Mouse (Mus musculus) right cerebral cortex, adult 18-20 months (tissue): ENCODE data around the gene Xylt2.
"Not testable (repeated sequence)": the region's sequence is repeated elsewhere in the genome, so short reads cannot be mapped to it uniquely, and the experiment has no call there.

Source experiments
- DNase-seq: peaks from one replicate; pipeline ENCODE4 v3.0.0; 2022; ENCODE audit warnings: mixed read lengths

The Xylt2 gene

DNA sequence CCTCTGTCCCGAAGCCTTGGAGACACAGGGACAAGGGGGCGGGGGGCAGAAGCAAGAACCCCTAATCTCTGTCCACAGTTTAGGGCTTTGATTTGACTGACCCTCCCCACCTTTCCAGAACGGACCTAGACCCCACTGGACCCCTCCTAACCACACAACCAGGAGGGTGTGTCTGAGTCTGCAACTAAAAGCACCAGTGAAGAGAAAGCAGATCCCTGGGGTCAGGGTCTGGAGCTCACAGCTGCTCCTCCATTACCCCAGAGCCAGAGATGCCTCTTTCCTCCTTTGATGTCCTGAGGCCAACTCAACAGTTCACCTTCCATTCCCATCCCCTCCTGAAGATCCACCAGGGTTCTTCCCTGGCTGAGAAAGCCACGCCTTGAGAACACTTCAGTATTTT, 1.0 kb downstream of the Xylt2 start:
- DNase-seq, result no peak

DNA sequence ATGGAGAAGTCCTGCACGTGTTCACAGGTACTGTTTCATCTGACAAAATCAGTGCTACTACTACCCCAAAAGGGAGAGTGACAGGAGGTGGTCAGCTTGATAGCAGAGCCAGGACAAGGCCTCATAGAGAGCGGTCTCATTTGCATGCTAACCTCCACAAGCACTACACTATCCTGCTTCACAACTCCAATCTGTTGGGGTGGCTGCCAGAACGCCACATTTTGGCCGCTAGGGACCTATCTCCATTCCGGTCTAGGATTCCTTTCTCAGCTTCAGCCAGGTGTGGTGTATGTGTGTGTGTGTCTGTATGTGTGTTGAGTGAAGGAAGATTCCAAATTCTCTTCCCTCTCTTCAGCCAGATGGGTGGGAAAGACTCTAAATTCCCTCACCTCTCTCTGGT, 1.9 kb downstream of the Xylt2 start:
- no peak for DNase-seq

- DNase-seq, result peak; percentile 43
Observed at GRCm38 (mm10) chr11:94674984-94675383, 2.3 kb downstream of the Xylt2 start.

GRCm38 (mm10) chr11:94665281-94665680, 12.0 kb downstream of the Xylt2 start:
- no peak for DNase-seq

DNA sequence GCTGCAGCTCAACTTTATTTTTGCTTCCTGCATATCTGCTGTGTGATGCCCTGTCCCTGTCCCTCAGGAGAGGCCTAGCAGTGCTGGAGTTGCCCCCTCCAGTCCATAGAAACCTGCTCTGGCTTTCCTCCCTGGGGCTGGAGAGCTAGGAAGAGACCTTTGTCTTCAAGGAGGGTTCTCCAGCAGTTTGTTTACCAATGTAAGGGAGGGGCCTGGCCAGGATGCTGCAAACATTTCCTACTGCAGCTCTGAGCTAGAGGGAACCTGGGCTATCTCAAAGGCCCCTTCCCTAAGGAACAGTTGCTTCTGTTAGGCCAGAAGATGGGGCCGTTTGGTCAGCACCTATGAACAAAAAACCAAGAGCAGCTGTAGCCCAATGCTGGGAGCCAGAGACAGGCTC, 16.0 kb downstream of the Xylt2 start:
- no peak for DNase-seq

- peak; percentile 88 for DNase-seq
Observed at GRCm38 (mm10) chr11:94653663-94654436, 23.5 kb downstream of the Xylt2 start, which contains the start of the genes Mrpl27 and Eme1. TSS of gene Mrpl27 (plus strand) at chr11:94653767. TSS of gene Eme1 (minus strand) at chr11:94653964.

GRCm38 (mm10) chr11:94652973-94653372, 24.3 kb downstream of the Xylt2 start:
- no peak for DNase-seq

DNA sequence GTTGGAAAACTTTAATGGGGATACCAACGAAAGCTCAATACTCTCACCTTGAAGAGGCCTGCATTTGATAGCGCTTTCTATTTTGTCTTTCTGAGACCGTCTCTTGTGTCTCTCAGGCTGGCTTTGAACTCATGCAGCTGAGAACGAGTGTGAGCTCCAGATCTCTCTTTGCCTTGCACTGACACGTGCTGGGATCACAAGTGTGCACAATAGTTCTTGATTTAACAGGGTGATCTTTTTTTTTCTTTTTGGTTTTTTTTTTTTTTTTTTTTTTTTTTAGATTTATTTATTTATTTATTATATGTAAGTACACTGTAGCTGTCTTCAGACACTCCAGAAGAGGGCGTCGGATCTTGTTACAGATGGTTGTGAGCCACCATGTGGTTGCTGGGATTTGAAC, 26.1 kb downstream of the Xylt2 start:
- DNase-seq, result not testable (repeated sequence)

- no peak for DNase-seq
Observed at GRCm38 (mm10) chr11:94646457-94646856, 30.9 kb downstream of the Xylt2 start.

DNA sequence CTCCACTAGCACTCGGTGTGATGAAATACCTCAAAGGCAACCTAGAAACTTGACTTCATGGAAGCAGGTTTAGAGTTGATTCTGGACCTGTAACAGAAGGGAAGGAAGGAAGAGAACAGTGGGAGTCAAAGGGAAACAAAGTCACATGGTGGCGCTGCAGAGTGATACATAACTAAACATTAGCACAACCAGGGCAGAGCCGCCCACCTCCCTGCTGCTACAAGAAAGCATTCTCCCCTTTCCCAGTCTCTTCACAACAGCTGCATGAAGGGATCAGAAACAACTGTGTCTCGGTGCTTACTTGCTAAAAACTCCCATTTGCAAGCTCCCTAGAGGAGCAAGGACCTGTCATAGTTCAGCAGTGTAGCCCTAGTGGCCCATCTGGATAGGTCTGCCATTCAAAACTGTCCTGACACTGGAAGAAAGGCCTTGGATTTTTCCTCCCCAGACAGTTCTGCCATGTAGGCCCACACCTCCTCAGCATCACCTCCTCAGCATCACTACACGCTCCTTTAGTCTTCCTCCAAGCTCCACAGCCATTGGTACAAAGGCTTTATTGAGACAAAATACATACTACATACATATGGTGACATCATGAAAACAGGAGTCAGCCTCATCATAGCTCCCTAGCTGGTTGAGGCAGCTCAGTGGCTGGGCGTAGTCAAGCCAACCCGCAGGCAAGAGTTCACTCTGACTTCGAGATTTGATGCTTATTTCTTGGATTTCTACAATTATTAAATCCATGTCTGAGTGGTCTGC, 32.7 kb downstream of the Xylt2 start:
- peak; percentile 51 for DNase-seq

- no peak for DNase-seq
Observed at GRCm38 (mm10) chr11:94634431-94634830, 42.9 kb downstream of the Xylt2 start.

GRCm38 (mm10) chr11:94632988-94633387, 44.3 kb downstream of the Xylt2 start:
- DNase-seq, result no peak

DNA sequence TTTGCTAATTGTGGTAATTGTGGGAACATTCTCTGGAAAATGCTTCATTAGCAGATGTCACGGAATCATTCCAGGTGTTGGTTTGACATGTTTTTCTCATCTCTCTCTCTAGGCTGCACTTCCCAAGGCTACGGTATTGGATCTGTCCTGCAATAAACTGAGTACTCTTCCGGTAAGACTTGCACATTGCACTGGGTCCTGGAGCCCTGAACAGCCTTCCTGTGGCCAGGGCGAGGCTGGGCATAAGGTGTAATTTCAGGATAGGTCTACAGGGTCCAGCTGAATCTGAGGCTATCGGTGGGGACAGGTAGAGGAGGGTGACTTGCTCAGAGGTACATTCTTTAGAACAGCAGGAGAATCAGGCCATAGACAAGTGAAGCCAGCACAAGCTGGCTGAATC, 45.3 kb downstream of the Xylt2 start:
- DNase-seq, result no peak

GRCm38 (mm10) chr11:94630199-94631011, 46.9 kb downstream of the Xylt2 start:
- DNase-seq, result peak; percentile 12

DNA sequence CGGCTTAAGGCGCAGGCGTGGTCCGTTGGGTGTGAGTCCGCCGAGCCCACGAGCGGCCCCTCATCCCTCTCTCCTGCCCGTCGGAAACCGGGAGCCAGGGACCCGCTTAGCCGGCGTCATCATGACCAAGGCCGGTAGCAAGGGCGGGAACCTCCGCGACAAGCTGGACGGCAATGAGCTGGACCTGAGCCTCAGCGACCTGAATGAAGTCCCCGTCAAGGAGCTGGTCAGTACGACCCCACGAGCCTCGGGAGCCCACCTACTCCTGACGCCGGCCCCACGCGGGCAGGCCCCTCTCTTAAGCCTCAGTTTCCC, 47.5 kb downstream of the Xylt2 start:
- no peak for DNase-seq

DNA sequence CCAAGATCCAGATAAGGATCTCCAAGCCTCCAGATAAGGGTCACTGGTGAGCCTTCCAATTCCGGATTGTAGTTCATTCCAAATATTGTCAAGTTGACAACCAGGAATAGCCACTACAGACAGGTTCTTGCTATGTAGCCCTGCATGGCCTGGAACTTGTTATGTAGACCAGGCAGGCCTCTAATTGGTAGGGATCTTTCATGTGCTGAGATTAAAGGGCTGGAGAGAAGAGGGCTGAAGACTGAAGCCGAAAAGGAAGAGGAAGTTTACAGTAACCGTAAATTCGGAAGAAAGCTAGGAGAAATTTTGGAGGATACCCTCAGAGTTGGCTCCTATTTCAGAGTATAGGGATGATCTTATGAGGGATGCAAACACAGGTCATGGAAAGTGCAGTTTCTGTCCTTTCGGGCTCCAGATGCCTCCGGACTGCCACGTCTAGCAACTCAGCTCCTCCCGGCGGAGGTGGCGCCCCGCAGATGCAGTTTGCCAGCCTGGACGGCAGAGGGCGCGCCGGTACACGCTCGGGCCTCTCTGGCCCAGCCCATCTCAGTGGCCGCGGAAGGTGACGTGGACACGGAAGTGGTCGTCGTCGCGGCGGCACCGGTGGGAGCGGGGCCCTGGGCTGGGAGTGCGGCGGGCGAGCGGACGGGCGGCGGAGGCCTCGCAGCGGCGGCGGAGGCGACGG, 48.0 kb downstream of the Xylt2 start, which contains the start of gene Lrrc59:
Gene Lrrc59 (plus strand): TSS at position 569 of the 685 bp plus-strand sequence.
- DNase-seq, result peak; percentile 95

DNA sequence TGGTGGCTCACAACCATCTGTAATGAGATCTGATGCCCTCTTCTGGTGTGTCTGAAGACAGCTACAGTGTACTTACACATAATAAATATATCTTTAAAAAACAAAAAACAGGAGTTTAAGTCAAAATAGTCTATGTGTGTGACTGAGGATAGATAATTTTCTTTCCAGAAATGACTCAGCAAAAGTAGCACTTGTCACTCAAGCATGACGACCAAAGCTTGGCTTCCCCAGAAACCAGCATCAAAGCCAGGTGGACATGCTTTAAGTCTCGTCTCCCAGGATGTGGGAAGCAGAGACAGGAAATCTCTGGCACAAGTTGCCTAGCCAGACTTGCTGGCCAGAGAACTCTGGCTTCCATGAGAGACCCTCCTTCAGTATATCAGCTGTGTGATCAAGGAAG, 55.2 kb downstream of the Xylt2 start:
- no peak for DNase-seq

DNA sequence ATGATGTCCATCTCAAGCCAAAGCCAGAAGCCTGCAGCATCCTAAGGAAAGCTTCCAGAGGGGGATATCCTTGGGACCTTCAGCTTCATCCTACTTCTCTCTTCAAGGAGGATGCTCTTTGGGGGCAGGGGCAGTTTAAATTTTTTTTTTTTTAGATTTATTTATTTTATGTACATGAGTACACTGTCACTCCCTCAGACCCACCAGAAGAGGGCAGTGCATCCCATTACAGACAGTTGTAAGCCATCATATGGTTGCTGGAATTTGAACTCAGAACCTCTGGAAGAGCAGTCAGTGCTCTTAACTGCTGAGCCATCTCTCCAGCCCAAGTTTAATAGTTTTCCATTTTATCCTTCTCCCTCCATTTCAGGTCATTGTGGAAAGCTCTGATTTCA, 55.9 kb downstream of the Xylt2 start:
- no peak for DNase-seq

DNA sequence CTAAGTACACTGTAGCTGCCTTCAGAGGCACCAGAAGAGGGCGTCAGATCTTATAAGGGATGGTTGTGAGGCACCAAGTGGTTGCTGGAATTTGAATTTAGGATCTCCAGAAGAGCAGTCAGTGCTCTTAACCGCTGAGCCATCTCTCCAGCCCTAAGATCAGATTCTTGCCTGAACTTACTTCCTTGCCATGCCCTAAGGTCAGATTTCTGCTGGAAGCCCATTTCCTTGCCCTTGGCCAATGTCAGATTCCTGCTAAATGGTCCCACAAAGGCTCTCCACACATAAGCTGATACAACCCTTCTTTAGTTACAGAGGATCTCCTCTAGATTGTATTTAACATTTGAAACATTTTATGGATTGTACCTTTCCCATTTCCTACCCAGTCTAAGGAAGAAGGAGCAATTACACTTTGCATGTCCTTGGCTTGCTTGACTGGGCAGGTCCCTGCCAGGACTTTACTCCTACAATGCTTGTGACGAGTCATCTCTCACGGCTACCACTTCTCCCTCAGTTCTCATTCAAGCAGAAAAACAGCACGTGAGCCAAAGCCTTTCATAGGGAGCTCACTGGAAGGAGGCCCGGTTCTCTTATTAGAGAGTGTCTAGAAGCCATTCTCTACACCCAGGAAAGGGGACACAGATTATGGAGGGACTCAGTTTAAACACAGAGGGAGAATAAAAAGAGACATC, 56.4 kb downstream of the Xylt2 start:
- DNase-seq, result no peak

DNA sequence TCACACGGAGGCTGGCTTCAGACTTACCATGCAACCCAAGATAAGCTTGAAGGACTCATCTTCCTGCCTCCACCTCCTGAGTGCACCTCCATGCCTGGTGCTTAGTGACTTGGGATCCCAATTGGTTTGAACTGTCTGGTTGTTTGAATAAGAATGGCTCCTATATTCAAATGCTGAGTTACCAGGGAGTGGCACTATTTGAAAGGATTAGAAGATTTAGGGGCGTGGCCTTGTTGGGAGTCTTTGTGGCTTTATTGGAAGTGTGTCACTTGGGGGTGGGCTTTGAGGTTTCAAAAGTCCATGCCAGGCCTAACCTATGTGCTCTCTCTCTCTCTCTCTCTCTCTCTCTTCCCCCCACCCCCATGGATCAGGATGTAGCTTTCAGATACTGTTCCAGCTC, 59.7 kb downstream of the Xylt2 start:
- no peak for DNase-seq

GRCm38 (mm10) chr11:94615494-94615893, 61.8 kb downstream of the Xylt2 start:
- no peak for DNase-seq

GRCm38 (mm10) chr11:94614603-94615002, 62.7 kb downstream of the Xylt2 start:
- DNase-seq, result no peak
